Mouse (Mus musculus): ENCODE data around the gene Nf1. TPM values are rescaled to one million over a fixed set of nuclear protein-coding genes. Genes with fewer than 3 reads are reported as not detected.
A peak's percentile ranks its signal among the peaks of the same experiment; 100 is the strongest.

The Nf1 gene
- 8.0 TPM for polyA plus RNA-seq (2012; fragmentation: generic; extraction: Trizol)
- long read RNA-seq, experiment 1, partial matches to known transcripts: 1 of 2 reads
- long read RNA-seq, experiment 1, other reads (novel, unspliced or antisense): 1 of 2 reads
- long read RNA-seq, experiment 2, partial matches to known transcripts: 0 of 3 reads
- long read RNA-seq, experiment 2, other reads (novel, unspliced or antisense): 3 of 3 reads

- peaks cover 41% of the 10 kb centered on the region for H3K79me3 ChIP-seq (ENCODE audit: low read depth)
- peak within 1 kb of the TSS; percentile 79 for H3K4me3 ChIP-seq (ENCODE audit: insufficient read depth, poor library complexity, severe bottlenecking)
- no peaks in the 10 kb centered on the region for H3K27me3 ChIP-seq (ENCODE audit: control insufficient read depth, insufficient read depth, insufficient read length)
- peaks cover 48% of the 10 kb centered on the region for H3K79me2 ChIP-seq (ENCODE audit: control insufficient read depth, insufficient read depth)
- TF ChIP-seq MAX (IDR thresholded peaks at IDR 0.05) (peak; percentile 6), CTCF (IDR thresholded peaks at IDR 0.05; ENCODE audit: control insufficient read depth, insufficient read depth, insufficient read length) (no peak)
- H3ac ChIP-seq (ENCODE audit: control insufficient read depth, insufficient read length, low read depth): peak within 1 kb of the TSS; percentile 96
- peaks cover 30% of the 10 kb centered on the region for H3K36me3 ChIP-seq (ENCODE audit: control insufficient read depth, insufficient read depth)
Observed at GRCm38 (mm10) chr11:79339234-79339807, at the start of gene Nf1. TSS of gene Nf1 (plus strand) at chr11:79339693.

GRCm38 (mm10) chr11:79290473-79290872, 49.0 kb upstream of the Nf1 start:
- Histone ChIP-seq H3K27me3 (ENCODE audit: control insufficient read depth, insufficient read depth, insufficient read length) (no peaks in the 10 kb centered on the region), H3K4me3 (ENCODE audit: insufficient read depth, poor library complexity, severe bottlenecking) (no peak overlapping the region), H3K79me3 (ENCODE audit: low read depth) (no peaks in the 10 kb centered on the region), H3ac (ENCODE audit: control insufficient read depth, insufficient read length, low read depth) (no peak overlapping the region), H3K36me3 (ENCODE audit: control insufficient read depth, insufficient read depth) (no peaks in the 10 kb centered on the region), H3K79me2 (ENCODE audit: control insufficient read depth, insufficient read depth) (no peaks in the 10 kb centered on the region)
- peak; percentile 59 for TF ChIP-seq CTCF (IDR thresholded peaks at IDR 0.05; ENCODE audit: control insufficient read depth, insufficient read depth, insufficient read length)
- TF ChIP-seq MYOD1 (IDR thresholded peaks at IDR 0.05; ENCODE audit: control insufficient read depth, insufficient read length, low read depth): no peak

GRCm38 (mm10) chr11:79291651-79292050, 47.8 kb upstream of the Nf1 start:
- Histone ChIP-seq H3K4me3 (ENCODE audit: insufficient read depth, poor library complexity, severe bottlenecking) (no peak overlapping the region), H3K79me2 (ENCODE audit: control insufficient read depth, insufficient read depth) (no peaks in the 10 kb centered on the region), H3K79me3 (ENCODE audit: low read depth) (no peaks in the 10 kb centered on the region), H3K36me3 (ENCODE audit: control insufficient read depth, insufficient read depth) (no peaks in the 10 kb centered on the region), H3K27me3 (ENCODE audit: control insufficient read depth, insufficient read depth, insufficient read length) (no peaks in the 10 kb centered on the region), H3ac (ENCODE audit: control insufficient read depth, insufficient read length, low read depth) (no peak overlapping the region)
- no peak for TF ChIP-seq CTCF (IDR thresholded peaks at IDR 0.05; ENCODE audit: control insufficient read depth, insufficient read depth, insufficient read length)
- TF ChIP-seq MAX (IDR thresholded peaks at IDR 0.05): no peak
- no peak for TF ChIP-seq FOSL1 (IDR thresholded peaks at IDR 0.05; ENCODE audit: insufficient read depth, low read length, poor library complexity, severe bottlenecking)
- no peak for TF ChIP-seq MYOG (IDR thresholded peaks at IDR 0.05; ENCODE audit: control insufficient read depth, extremely low read depth, insufficient read length)
- no peak for TF ChIP-seq USF1 (IDR thresholded peaks at IDR 0.05; ENCODE audit: low read depth)
- TF ChIP-seq MYOD1 (IDR thresholded peaks at IDR 0.05; ENCODE audit: control insufficient read depth, insufficient read length, low read depth): no peak
- TF ChIP-seq CEBPB (IDR thresholded peaks at IDR 0.05; ENCODE audit: low read depth): no peak

GRCm38 (mm10) chr11:79292130-79292529, 47.4 kb upstream of the Nf1 start:
- Histone ChIP-seq H3K79me2 (ENCODE audit: control insufficient read depth, insufficient read depth) (no peaks in the 10 kb centered on the region), H3K79me3 (ENCODE audit: low read depth) (no peaks in the 10 kb centered on the region), H3ac (ENCODE audit: control insufficient read depth, insufficient read length, low read depth) (no peak overlapping the region), H3K27me3 (ENCODE audit: control insufficient read depth, insufficient read depth, insufficient read length) (no peaks in the 10 kb centered on the region), H3K4me3 (ENCODE audit: insufficient read depth, poor library complexity, severe bottlenecking) (no peak overlapping the region), H3K36me3 (ENCODE audit: control insufficient read depth, insufficient read depth) (no peaks in the 10 kb centered on the region)
- no peak for TF ChIP-seq MYOG (IDR thresholded peaks at IDR 0.05; ENCODE audit: control insufficient read depth, extremely low read depth, insufficient read length)
- TF ChIP-seq MYOD1 (IDR thresholded peaks at IDR 0.05; ENCODE audit: control insufficient read depth, insufficient read length, low read depth): no peak
- TF ChIP-seq USF1 (IDR thresholded peaks at IDR 0.05; ENCODE audit: low read depth): no peak
- no peak for TF ChIP-seq MAX (IDR thresholded peaks at IDR 0.05)
- TF ChIP-seq CEBPB (IDR thresholded peaks at IDR 0.05; ENCODE audit: low read depth): no peak
- no peak for TF ChIP-seq FOSL1 (IDR thresholded peaks at IDR 0.05; ENCODE audit: insufficient read depth, low read length, poor library complexity, severe bottlenecking)
- no peak for TF ChIP-seq CTCF (IDR thresholded peaks at IDR 0.05; ENCODE audit: control insufficient read depth, insufficient read depth, insufficient read length)

GRCm38 (mm10) chr11:79293025-79293424, 46.5 kb upstream of the Nf1 start:
- no peaks in the 10 kb centered on the region for H3K79me2 ChIP-seq (ENCODE audit: control insufficient read depth, insufficient read depth)
- no peak overlapping the region for H3ac ChIP-seq (ENCODE audit: control insufficient read depth, insufficient read length, low read depth)
- H3K27me3 ChIP-seq (ENCODE audit: control insufficient read depth, insufficient read depth, insufficient read length): no peaks in the 10 kb centered on the region
- H3K4me3 ChIP-seq (ENCODE audit: insufficient read depth, poor library complexity, severe bottlenecking): no peak overlapping the region
- no peaks in the 10 kb centered on the region for H3K79me3 ChIP-seq (ENCODE audit: low read depth)
- no peaks in the 10 kb centered on the region for H3K36me3 ChIP-seq (ENCODE audit: control insufficient read depth, insufficient read depth)
- TF ChIP-seq MAX (IDR thresholded peaks at IDR 0.05) (no peak), MYOG (IDR thresholded peaks at IDR 0.05; ENCODE audit: control insufficient read depth, extremely low read depth, insufficient read length) (no peak), CTCF (IDR thresholded peaks at IDR 0.05; ENCODE audit: control insufficient read depth, insufficient read depth, insufficient read length) (no peak), USF1 (IDR thresholded peaks at IDR 0.05; ENCODE audit: low read depth) (no peak), MYOD1 (IDR thresholded peaks at IDR 0.05; ENCODE audit: control insufficient read depth, insufficient read length, low read depth) (no peak), CEBPB (IDR thresholded peaks at IDR 0.05; ENCODE audit: low read depth) (no peak), FOSL1 (IDR thresholded peaks at IDR 0.05; ENCODE audit: insufficient read depth, low read length, poor library complexity, severe bottlenecking) (no peak)

GRCm38 (mm10) chr11:79293971-79294370, 45.5 kb upstream of the Nf1 start:
- Histone ChIP-seq H3K4me3 (ENCODE audit: insufficient read depth, poor library complexity, severe bottlenecking) (no peak overlapping the region), H3ac (ENCODE audit: control insufficient read depth, insufficient read length, low read depth) (no peak overlapping the region), H3K79me2 (ENCODE audit: control insufficient read depth, insufficient read depth) (no peaks in the 10 kb centered on the region), H3K27me3 (ENCODE audit: control insufficient read depth, insufficient read depth, insufficient read length) (no peaks in the 10 kb centered on the region), H3K79me3 (ENCODE audit: low read depth) (no peaks in the 10 kb centered on the region), H3K36me3 (ENCODE audit: control insufficient read depth, insufficient read depth) (no peaks in the 10 kb centered on the region)
- TF ChIP-seq CEBPB (IDR thresholded peaks at IDR 0.05; ENCODE audit: low read depth): no peak
- no peak for TF ChIP-seq MYOG (IDR thresholded peaks at IDR 0.05; ENCODE audit: control insufficient read depth, extremely low read depth, insufficient read length)
- no peak for TF ChIP-seq MAX (IDR thresholded peaks at IDR 0.05)
- TF ChIP-seq USF1 (IDR thresholded peaks at IDR 0.05; ENCODE audit: low read depth): no peak
- no peak for TF ChIP-seq CTCF (IDR thresholded peaks at IDR 0.05; ENCODE audit: control insufficient read depth, insufficient read depth, insufficient read length)
